Mouse (Mus musculus) hindbrain, postnatal 0 days (tissue): Measurements from ENCODE around the gene Ankfn1. TPM values are rescaled to one million over a fixed set of nuclear protein-coding genes. Genes with fewer than 3 reads are reported as not detected.

Experiments used
- ATAC-seq: fragments of 200-750 bp; cut with Nextera tagmentation; 2 replicates; pipeline ENCODE4 v1.8.0; 2017; ENCODE audit warnings: mild to moderate bottlenecking, moderate TSS enrichment, moderate library complexity
- DNase-seq: peaks from one replicate; pipeline ENCODE4 v3.0.0-alpha.2; 2015; ENCODE audit warnings: low spot score
- H3K27ac ChIP-seq: fragments of 300-500 bp; sonication (generic); 2 replicates; pipeline ENCODE4 v1.5.1; 2014; ENCODE audit warnings: mild to moderate bottlenecking
- H3K27me3 ChIP-seq: fragments of 300-500 bp; sonication (generic); 2 replicates; pipeline ENCODE4 v1.6.1; 2014; ENCODE audit warnings: low read length, mixed read lengths; ENCODE audit not compliant: insufficient read depth
- H3K36me3 ChIP-seq: fragments of 300-500 bp; sonication (generic); 2 replicates; pipeline ENCODE4 v1.6.1; 2014; ENCODE audit warnings: low read length, mixed read lengths; ENCODE audit not compliant: insufficient read depth
- H3K4me1 ChIP-seq: fragments of 300-500 bp; sonication (generic); 2 replicates; pipeline ENCODE4 v1.6.1; 2014; ENCODE audit warnings: antibody characterized with exemption, low read length, mixed read lengths; ENCODE audit not compliant: insufficient read depth
- H3K4me2 ChIP-seq: fragments of 300-500 bp; sonication (generic); 2 replicates; pipeline ENCODE4 v1.6.1; 2014; ENCODE audit warnings: low read depth, mild to moderate bottlenecking, low read length, moderate library complexity, mixed read lengths
- H3K4me3 ChIP-seq: fragments of 300-500 bp; sonication (generic); 2 replicates; pipeline ENCODE4 v1.5.1; 2014; ENCODE audit warnings: low read length
- H3K9ac ChIP-seq: fragments of 300-500 bp; sonication (generic); replicated peaks from 2 replicates; pipeline ENCODE4 v1.6.1; 2014; ENCODE audit warnings: mild to moderate bottlenecking, low read length, moderate library complexity, mixed read lengths
- H3K9me3 ChIP-seq: fragments of 300-500 bp; sonication (generic); 2 replicates; pipeline ENCODE4 v1.6.1; 2016; ENCODE audit warnings: low read length, mixed read lengths
- CTCF ChIP-seq: IDR thresholded peaks from 2 replicates; pipeline ENCODE4 v1.5.1; 2016; ENCODE audit warnings: antibody characterized with exemption, control low read depth, low read depth
- WGBS: fragments of 180-500 bp; shearing (Covaris S2); extraction: QIAGEN DNeasy Blood & Tissue Kit; methylation state at CpG from one replicate; pipeline ENCODE4 v1.1.7; 2014; 5-methylcytosine and 5-hydroxymethylcytosine counted together
- polyA plus RNA-seq: library from polyadenylated mRNA; unstranded; fragments of >200 nt; fragmentation: Nextera tagmentation; extraction: Ambion mirVana; gene quantifications from 2 replicates; pipeline ENCODE4 v1.2.1, GENCODE M21; 2015
- total RNA-seq: library from RNA; depleted of rRNA; stranded (reverse); fragments of >200 nt; gene quantifications from 2 replicates; pipeline ENCODE4 v1.2.3, GENCODE M21; 2014

Ankfn1 gene
- total and polyA plus RNA-seq, 2 experiments from 2014 or later, result 3.0 to 17.6 TPM

GRCm38 (mm10) chr11:89792709-89793108 lies 15.3 kb upstream of the Ankfn1 start:
- 67% methylated on average over 3 of the region's 3 CpGs for WGBS
- Histone ChIP-seq H3K27me3 (no peaks in the 10 kb centered on the region), H3K4me2 (no peak overlapping the region), H3K36me3 (no peaks in the 10 kb centered on the region), H3K27ac (no peak overlapping the region), H3K4me3 (no peak overlapping the region), H3K9me3 (no peaks in the 10 kb centered on the region), H3K4me1 (no peaks in the 10 kb centered on the region), H3K9ac (no peak overlapping the region)
- no peak for TF ChIP-seq CTCF
- peak; percentile 42 for DNase-seq
- no peak for ATAC-seq

- no peak overlapping the region for H3K4me2 ChIP-seq
- no peaks in the 10 kb centered on the region for H3K9me3 ChIP-seq
- 54% methylated on average over 3 of the region's 3 CpGs for WGBS
- ATAC-seq (no peak), DNase-seq (no peak)
- no peak overlapping the region for H3K27ac ChIP-seq
- no peak for TF ChIP-seq CTCF
- no peaks in the 10 kb centered on the region for H3K4me1 ChIP-seq
- no peak overlapping the region for H3K9ac ChIP-seq
- H3K36me3 ChIP-seq, result no peaks in the 10 kb centered on the region
- no peaks in the 10 kb centered on the region for H3K27me3 ChIP-seq
- no peak overlapping the region for H3K4me3 ChIP-seq
These were observed 1.4 kb downstream of the Ankfn1 start for GRCm38 (mm10) chr11:89776070-89776469.

- Histone ChIP-seq H3K4me1 (no peaks in the 10 kb centered on the region), H3K36me3 (no peaks in the 10 kb centered on the region), H3K27me3 (no peaks in the 10 kb centered on the region), H3K9ac (no peak overlapping the region), H3K4me3 (no peak overlapping the region), H3K9me3 (no peaks in the 10 kb centered on the region), H3K27ac (no peak overlapping the region), H3K4me2 (no peak overlapping the region)
- WGBS, result 82% methylated on average over 3 of the region's 3 CpGs
- no peak for ATAC-seq
- no peak for DNase-seq
- TF ChIP-seq CTCF, result no peak
These were observed 2.5 kb downstream of the Ankfn1 start for GRCm38 (mm10) chr11:89774913-89775312.

- Histone ChIP-seq H3K9ac (no peak overlapping the region), H3K27me3 (no peaks in the 10 kb centered on the region), H3K27ac (no peak overlapping the region), H3K9me3 (no peaks in the 10 kb centered on the region), H3K4me1 (no peaks in the 10 kb centered on the region), H3K4me2 (no peak overlapping the region), H3K4me3 (no peak overlapping the region), H3K36me3 (no peaks in the 10 kb centered on the region)
- ATAC-seq, result no peak
- no peak for TF ChIP-seq CTCF
- DNase-seq, result no peak
- WGBS, result 48% methylated on average over 2 of the region's 2 CpGs
These were observed 4.5 kb downstream of the Ankfn1 start for GRCm38 (mm10) chr11:89772941-89773340.

GRCm38 (mm10) chr11:89765770-89766148 lies 11.7 kb downstream of the Ankfn1 start:
- Histone ChIP-seq H3K27me3 (no peaks in the 10 kb centered on the region), H3K4me2 (no peak overlapping the region), H3K9me3 (no peaks in the 10 kb centered on the region), H3K4me1 (no peaks in the 10 kb centered on the region), H3K36me3 (no peaks in the 10 kb centered on the region), H3K27ac (no peak overlapping the region), H3K9ac (no peak overlapping the region), H3K4me3 (no peak overlapping the region)
- 36% methylated on average over 2 of the region's 2 CpGs for WGBS
- no peak for TF ChIP-seq CTCF
- DNase-seq (peak; percentile 4), ATAC-seq (no peak)

GRCm38 (mm10) chr11:89765014-89765769 lies 12.3 kb downstream of the Ankfn1 start:
- Histone ChIP-seq H3K27ac (no peak overlapping the region), H3K4me2 (no peak overlapping the region), H3K9ac (no peak overlapping the region), H3K36me3 (no peaks in the 10 kb centered on the region), H3K9me3 (no peaks in the 10 kb centered on the region), H3K4me3 (no peak overlapping the region), H3K27me3 (no peaks in the 10 kb centered on the region), H3K4me1 (no peaks in the 10 kb centered on the region)
- TF ChIP-seq CTCF, result no peak
- DNase-seq (no peak), ATAC-seq (no peak)
- WGBS, result 39% methylated on average over 2 of the region's 2 CpGs

GRCm38 (mm10) chr11:89733973-89734693 lies 43.3 kb downstream of the Ankfn1 start:
- DNase-seq, result peak; percentile 11
- Histone ChIP-seq H3K27me3 (no peaks in the 10 kb centered on the region), H3K9me3 (no peaks in the 10 kb centered on the region), H3K4me2 (no peak overlapping the region), H3K36me3 (no peaks in the 10 kb centered on the region), H3K27ac (no peak overlapping the region), H3K4me3 (no peak overlapping the region), H3K9ac (no peak overlapping the region), H3K4me1 (no peaks in the 10 kb centered on the region)
- ATAC-seq, result no peak
- WGBS, result 79% methylated on average over 10 of the region's 10 CpGs
- 0 out of 2 replicates have a peak, but pooled peaks have one; percentile 4 for TF ChIP-seq CTCF
